Mouse (Mus musculus) limb, embryonic 15.5 days (tissue): ENCODE data around the gene Rex1bd. TPM values are rescaled to one million over a fixed set of nuclear protein-coding genes. Genes with fewer than 3 reads are reported as not detected.

Source experiments
- ATAC-seq: fragments of 200-750 bp; cut with Nextera tagmentation; 2 replicates; pipeline ENCODE4 v1.8.0; 2017; ENCODE audit warnings: low read depth, moderate TSS enrichment; ENCODE audit not compliant: insufficient number of reproducible peaks, low FRiP score, low TSS enrichment
- H3K27ac ChIP-seq: fragments of 300-500 bp; sonication (generic); 2 replicates; pipeline ENCODE4 v1.5.1; 2015; ENCODE audit warnings: moderate library complexity, mild to moderate bottlenecking, inconsistent platforms
- H3K27me3 ChIP-seq: fragments of 300-500 bp; sonication (generic); 2 replicates; pipeline ENCODE4 v1.6.1; 2015; ENCODE audit warnings: inconsistent platforms
- H3K36me3 ChIP-seq: fragments of 300-500 bp; sonication (generic); 2 replicates; pipeline ENCODE4 v1.6.1; 2015; ENCODE audit warnings: inconsistent platforms
- H3K4me1 ChIP-seq: fragments of 300-500 bp; sonication (generic); 2 replicates; pipeline ENCODE4 v1.6.1; 2015; ENCODE audit warnings: inconsistent platforms
- H3K4me2 ChIP-seq: fragments of 300-500 bp; sonication (generic); 2 replicates; pipeline ENCODE4 v1.6.1; 2015; ENCODE audit warnings: mild to moderate bottlenecking, inconsistent platforms
- H3K4me3 ChIP-seq: fragments of 300-500 bp; sonication (generic); 2 replicates; pipeline ENCODE4 v1.5.1; 2015; ENCODE audit warnings: mild to moderate bottlenecking, inconsistent platforms
- H3K9ac ChIP-seq: fragments of 300-500 bp; sonication (generic); 2 replicates; pipeline ENCODE4 v1.6.1; 2015; ENCODE audit warnings: inconsistent platforms
- H3K9me3 ChIP-seq: fragments of 300-500 bp; sonication (generic); 2 replicates; pipeline ENCODE4 v1.6.1; 2016; ENCODE audit warnings: inconsistent platforms
- WGBS: fragments of 180-500 bp; shearing (Covaris S2); methylation state at CpG from one replicate; pipeline ENCODE4 v1.1.7; 2015; 5-methylcytosine and 5-hydroxymethylcytosine counted together
- polyA plus RNA-seq: library from polyadenylated mRNA; unstranded; fragments of >200 nt; fragmentation: Nextera tagmentation; extraction: Ambion mirVana; gene quantifications from 2 replicates; pipeline ENCODE4 v1.2.1, GENCODE M21; 2015

Rex1bd gene
- polyA plus RNA-seq, 1 experiment from 2014 or later: 136 TPM

- no peak for ATAC-seq
- H3K4me1 ChIP-seq: peaks cover 31% of the 10 kb centered on the region
- WGBS: 12% methylated on average over 4 of the region's 4 CpGs
- peak overlapping the region; percentile 93 for H3K4me2 ChIP-seq
- H3K27ac ChIP-seq: peak overlapping the region; percentile 97
- peak overlapping the region; percentile 84 for H3K4me3 ChIP-seq
- peaks cover 19% of the 10 kb centered on the region for H3K36me3 ChIP-seq
- no peaks in the 10 kb centered on the region for H3K9me3 ChIP-seq
- H3K27me3 ChIP-seq: no peaks in the 10 kb centered on the region
- peak overlapping the region; percentile 93 for H3K9ac ChIP-seq
Observed at GRCm38 (mm10) chr8:70540013-70540506, 33.5 kb upstream of the Rex1bd start.

- H3K36me3 ChIP-seq: peaks cover 27% of the 10 kb centered on the region
- H3K4me2 ChIP-seq: peak within 1 kb of the TSS; percentile 93
- peak within 1 kb of the TSS; percentile 84 for H3K4me3 ChIP-seq
- WGBS: under 1% methylated on average over 55 of the region's 58 CpGs
- H3K4me1 ChIP-seq: peaks cover 31% of the 10 kb centered on the region
- H3K27ac ChIP-seq: peak within 1 kb of the TSS; percentile 97
- H3K9me3 ChIP-seq: no peaks in the 10 kb centered on the region
- peak; percentile 94 for ATAC-seq
- peak within 1 kb of the TSS; percentile 93 for H3K9ac ChIP-seq
- no peaks in the 10 kb centered on the region for H3K27me3 ChIP-seq
Observed at GRCm38 (mm10) chr8:70539077-70539813, 32.7 kb upstream of the Rex1bd start, which contains the start of gene Ell. TSS of gene Ell (plus strand) at chr8:70539457.

- under 1% methylated on average over 32 of the region's 32 CpGs for WGBS
- peak overlapping the region; percentile 93 for H3K4me2 ChIP-seq
- ATAC-seq: peak; percentile 83
Observed at GRCm38 (mm10) chr8:70538633-70539076, 32.1 kb upstream of the Rex1bd start.

GRCm38 (mm10) chr8:70538024-70538579, 31.6 kb upstream of the Rex1bd start:
- Histone ChIP-seq H3K27me3 (no peaks in the 10 kb centered on the region), H3K27ac (peak overlapping the region; percentile 97), H3K9me3 (no peaks in the 10 kb centered on the region), H3K4me1 (peaks cover 28% of the 10 kb centered on the region), H3K9ac (peak overlapping the region; percentile 35; the same call in 1 of the 2 replicates), H3K36me3 (peaks cover 39% of the 10 kb centered on the region), H3K4me3 (peak overlapping the region; percentile 84), H3K4me2 (peak overlapping the region; percentile 93)
- ATAC-seq: no peak
- 10% methylated on average over 24 of the region's 24 CpGs for WGBS

More at GRCm38 (mm10) chr8:70538633-70539076, 32.1 kb upstream of the Rex1bd start:
- Histone ChIP-seq H3K36me3 (peaks cover 33% of the 10 kb centered on the region), H3K27ac (peak overlapping the region; percentile 97), H3K4me1 (peaks cover 28% of the 10 kb centered on the region), H3K27me3 (no peaks in the 10 kb centered on the region), H3K9ac (peak overlapping the region; percentile 44), H3K9me3 (no peaks in the 10 kb centered on the region), H3K4me3 (peak overlapping the region; percentile 84)

GRCm38 (mm10) chr8:70535701-70536100, 29.1 kb upstream of the Rex1bd start:
- Histone ChIP-seq H3K27ac (no peak overlapping the region), H3K9ac (no peak overlapping the region), H3K4me3 (no peak overlapping the region), H3K4me2 (no peak overlapping the region), H3K4me1 (peaks cover 17% of the 10 kb centered on the region), H3K36me3 (peaks cover 63% of the 10 kb centered on the region), H3K9me3 (no peaks in the 10 kb centered on the region), H3K27me3 (no peaks in the 10 kb centered on the region)
- 90% methylated on average over 2 of the region's 2 CpGs for WGBS
- no peak for ATAC-seq

- 92% methylated on average over 3 of the region's 3 CpGs for WGBS
- Histone ChIP-seq H3K36me3 (peaks cover 68% of the 10 kb centered on the region), H3K4me3 (no peak overlapping the region), H3K27ac (no peak overlapping the region), H3K27me3 (no peaks in the 10 kb centered on the region), H3K4me1 (peaks cover 12% of the 10 kb centered on the region), H3K9me3 (no peaks in the 10 kb centered on the region), H3K4me2 (no peak overlapping the region), H3K9ac (no peak overlapping the region)
- ATAC-seq: no peak
Observed at GRCm38 (mm10) chr8:70535221-70535620, 28.7 kb upstream of the Rex1bd start.

- H3K4me1 ChIP-seq: peaks cover 12% of the 10 kb centered on the region
- no peak overlapping the region for H3K4me3 ChIP-seq
- H3K27me3 ChIP-seq: no peaks in the 10 kb centered on the region
- WGBS: 89% methylated on average over 12 of the region's 12 CpGs
- no peak overlapping the region for H3K4me2 ChIP-seq
- no peak overlapping the region for H3K27ac ChIP-seq
- ATAC-seq: no peak
- H3K36me3 ChIP-seq: peaks cover 77% of the 10 kb centered on the region
- H3K9me3 ChIP-seq: no peaks in the 10 kb centered on the region
- no peak overlapping the region for H3K9ac ChIP-seq
Observed at GRCm38 (mm10) chr8:70534281-70534680, 27.7 kb upstream of the Rex1bd start.

- no peak overlapping the region for H3K4me3 ChIP-seq
- no peaks in the 10 kb centered on the region for H3K27me3 ChIP-seq
- no peak overlapping the region for H3K27ac ChIP-seq
- no peak overlapping the region for H3K9ac ChIP-seq
- 88% methylated on average over 2 of the region's 2 CpGs for WGBS
- H3K36me3 ChIP-seq: peaks cover 61% of the 10 kb centered on the region
- H3K4me1 ChIP-seq: peaks cover 24% of the 10 kb centered on the region
- H3K4me2 ChIP-seq: no peak overlapping the region
- ATAC-seq: no peak
- H3K9me3 ChIP-seq: no peaks in the 10 kb centered on the region
Observed at GRCm38 (mm10) chr8:70530314-70530713, 23.8 kb upstream of the Rex1bd start.

- H3K4me2 ChIP-seq: no peak overlapping the region
Observed at GRCm38 (mm10) chr8:70529741-70530161, 23.2 kb upstream of the Rex1bd start.

GRCm38 (mm10) chr8:70529299-70529698, 22.7 kb upstream of the Rex1bd start:
- WGBS: 75% methylated on average over 5 of the region's 5 CpGs
- 0 out of 2 replicates have a peak overlapping the region, but pooled peaks have one; percentile 1 for H3K4me2 ChIP-seq
- no peak for ATAC-seq
- no peaks in the 10 kb centered on the region for H3K27me3 ChIP-seq
- no peak overlapping the region for H3K9ac ChIP-seq
- no peak overlapping the region for H3K4me3 ChIP-seq
- peaks cover 24% of the 10 kb centered on the region for H3K4me1 ChIP-seq
- no peak overlapping the region for H3K27ac ChIP-seq
- H3K9me3 ChIP-seq: no peaks in the 10 kb centered on the region
- peaks cover 51% of the 10 kb centered on the region for H3K36me3 ChIP-seq

More at GRCm38 (mm10) chr8:70529741-70530161, 23.2 kb upstream of the Rex1bd start:
- WGBS: 93% methylated on average over 3 of the region's 3 CpGs
- Histone ChIP-seq H3K9me3 (no peaks in the 10 kb centered on the region), H3K27me3 (no peaks in the 10 kb centered on the region), H3K4me1 (peaks cover 24% of the 10 kb centered on the region), H3K4me3 (no peak overlapping the region), H3K9ac (no peak overlapping the region), H3K36me3 (peaks cover 55% of the 10 kb centered on the region), H3K27ac (no peak overlapping the region)
- ATAC-seq: no peak

GRCm38 (mm10) chr8:70528182-70528797, 21.7 kb upstream of the Rex1bd start:
- no peaks in the 10 kb centered on the region for H3K9me3 ChIP-seq
- H3K27me3 ChIP-seq: no peaks in the 10 kb centered on the region
- 26% methylated on average over 13 of the region's 13 CpGs for WGBS
- H3K4me1 ChIP-seq: peaks cover 27% of the 10 kb centered on the region
- no peak for ATAC-seq
- peak overlapping the region; percentile 83 for H3K4me3 ChIP-seq
- peak overlapping the region; percentile 93 for H3K9ac ChIP-seq
- peak overlapping the region; percentile 90 for H3K27ac ChIP-seq
- peaks cover 41% of the 10 kb centered on the region for H3K36me3 ChIP-seq
- peak overlapping the region; percentile 66 for H3K4me2 ChIP-seq
